Mouse (Mus musculus) C2C12 (cell line): ENCODE results near the gene Usp4.

Experiments used
- CEBPB ChIP-seq: IDR thresholded peaks from one replicate; pipeline ENCODE4 v1.6.1; 2011; ENCODE audit warnings: low read depth, mild to moderate bottlenecking, control low read depth, moderate library complexity
- CTCF ChIP-seq: IDR thresholded peaks from one replicate; pipeline ENCODE4 v1.5.1; 2011; ENCODE audit not compliant: control insufficient read depth, insufficient read depth, insufficient read length
- MAX ChIP-seq: IDR thresholded peaks from one replicate; pipeline ENCODE4 v1.6.1; 2011; ENCODE audit warnings: mild to moderate bottlenecking, control low read depth
- MYOD1 ChIP-seq: IDR thresholded peaks from one replicate; pipeline ENCODE4 v1.6.1; 2011; ENCODE audit warnings: low read depth; ENCODE audit not compliant: control insufficient read depth, insufficient read length
- MYOG ChIP-seq: IDR thresholded peaks from one replicate; pipeline ENCODE4 v1.6.1; 2011; ENCODE audit not compliant: control insufficient read depth, insufficient read length; ENCODE audit errors: extremely low read depth
- USF1 ChIP-seq: IDR thresholded peaks from one replicate; pipeline ENCODE4 v1.6.1; 2011; ENCODE audit warnings: low read depth, mild to moderate bottlenecking, control low read depth, moderate library complexity

DNA sequence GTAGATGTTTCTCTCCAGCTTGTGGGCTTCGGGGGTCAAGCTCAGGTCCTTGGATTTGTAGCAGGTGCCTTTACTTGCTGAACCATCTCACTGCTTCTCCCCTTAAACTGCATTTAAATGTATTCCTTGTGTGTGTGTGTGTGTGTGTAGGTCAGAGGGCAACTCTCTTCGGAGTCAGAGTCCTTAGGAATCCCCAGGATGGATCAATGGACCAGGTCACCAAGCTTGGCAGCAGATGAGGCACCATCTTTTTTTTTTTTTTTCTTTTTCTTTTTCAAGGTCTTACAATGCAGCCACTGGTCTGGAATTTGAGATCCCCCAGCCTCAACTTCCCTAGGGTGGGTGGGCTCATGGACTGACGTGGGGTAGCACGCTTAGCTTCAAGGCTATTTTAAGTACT is 3.2 kb upstream of the Usp4 start:
- TF ChIP-seq CTCF: no peak
- TF ChIP-seq USF1: no peak
- TF ChIP-seq CEBPB: no peak
- TF ChIP-seq MAX: no peak
- no peak for TF ChIP-seq MYOG
- TF ChIP-seq MYOD1: no peak
